In the genomic region with DNA sequence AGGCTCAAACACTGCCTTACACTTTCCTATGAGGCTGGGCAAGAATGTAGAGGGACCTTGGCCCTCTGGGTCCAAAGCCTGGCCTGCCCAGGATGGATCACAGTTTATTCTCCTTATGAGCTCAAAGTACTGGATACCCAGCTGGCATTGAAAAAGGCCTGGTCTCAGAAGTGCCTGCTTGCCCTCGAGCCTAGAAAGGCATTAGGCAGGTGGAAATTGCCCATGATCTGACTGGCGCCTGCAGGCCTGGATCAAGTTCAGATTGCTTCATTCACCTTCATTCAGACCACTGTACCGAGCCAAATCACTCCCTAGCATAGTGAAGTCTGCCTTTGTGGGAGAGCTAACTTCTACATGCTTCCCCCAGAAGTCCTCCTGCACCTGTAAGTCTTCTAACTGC, we compare ENCODE assay signal across 8 mouse cellular contexts. TPM values are rescaled to one million over a fixed set of nuclear protein-coding genes. Genes with fewer than 3 reads are reported as not detected.
DNase-seq lines count a peak whose midpoint lies in the region; ATAC-seq and TF ChIP-seq lines count a peak whose summit lies in the region.

No protein-coding gene starts in this region.

- DNase-seq in cerebellum, postnatal 14 days: peak; percentile 12 to 31
- DNase-seq in cerebellum, adult 11 months: no peak
- no peak for DNase-seq in forebrain, embryonic 14.5 days (ENCODE audit: low spot score)
- DNase-seq in kidney, postnatal 25 days: peak; percentile 60 to 87
- no peak for DNase-seq in urinary bladder, postnatal 10 days (ENCODE audit: low spot score)
- DNase-seq in left cerebral cortex, adult 18-20 months (ENCODE audit: low spot score in 2 of 2): no peak

- H3K9ac ChIP-seq in forebrain, embryonic 14.5 days (ENCODE audit: low read length): peak overlapping the region; percentile 97
- H3K9ac ChIP-seq in stomach, embryonic 16.5 days (ENCODE audit: low read length): no peak overlapping the region; the same call in 1 of the 2 replicates

- WGBS in forebrain, embryonic 14.5 days: 60% methylated on average over 3 of the region's 3 CpGs
- WGBS in stomach, embryonic 16.5 days: 66% methylated on average over 3 of the region's 3 CpGs

- no peak for ATAC-seq in forebrain, embryonic 14.5 days
- no peak for ATAC-seq in stomach, embryonic 16.5 days (ENCODE audit: insufficient read depth, low FRiP score)

- H3K4me1 ChIP-seq in forebrain, embryonic 14.5 days (ENCODE audit: control insufficient read depth, insufficient read depth, low read length): peaks cover 3% of the 10 kb centered on the region; the same call in 1 of the 2 replicates
- peaks cover 10% of the 10 kb centered on the region for H3K4me1 ChIP-seq in stomach, embryonic 16.5 days (ENCODE audit: control insufficient read depth, insufficient read depth, low read length)

- H3K4me2 ChIP-seq in forebrain, embryonic 14.5 days (ENCODE audit: low read length): peak overlapping the region; percentile 87
- H3K4me2 ChIP-seq in stomach, embryonic 16.5 days (ENCODE audit: low read depth, low read length): peak overlapping the region; percentile 77

- peak overlapping the region; percentile 70 for H3K4me3 ChIP-seq in C2C12 (ENCODE audit: insufficient read depth, poor library complexity, severe bottlenecking)
- no peak overlapping the region for H3K4me3 ChIP-seq in forebrain, embryonic 14.5 days (ENCODE audit: low read depth, low read length)
- H3K4me3 ChIP-seq in stomach, embryonic 16.5 days (replicated peaks; ENCODE audit: low read length): peak overlapping the region; percentile 5; the same call in 1 of the 2 replicates

- H3ac ChIP-seq in C2C12 (ENCODE audit: control insufficient read depth, insufficient read length, low read depth): peak overlapping the region; percentile 41

- H3K27ac ChIP-seq in forebrain, embryonic 14.5 days (ENCODE audit: low read depth, low read length): no peak overlapping the region
- H3K27ac ChIP-seq in stomach, embryonic 16.5 days (ENCODE audit: low read length): no peak overlapping the region

- H3K79me3 ChIP-seq in C2C12 (ENCODE audit: low read depth): peaks cover 55% of the 10 kb centered on the region

- no peaks in the 10 kb centered on the region for H3K9me3 ChIP-seq in forebrain, embryonic 14.5 days (replicated peaks; ENCODE audit: control insufficient read depth, low read length)
- no peaks in the 10 kb centered on the region for H3K9me3 ChIP-seq in stomach, embryonic 16.5 days (replicated peaks; ENCODE audit: control insufficient read depth, low read length)

- H3K27me3 ChIP-seq in C2C12 (ENCODE audit: control insufficient read depth, insufficient read depth, insufficient read length): no peaks in the 10 kb centered on the region
- no peaks in the 10 kb centered on the region for H3K27me3 ChIP-seq in forebrain, embryonic 14.5 days (replicated peaks; ENCODE audit: control insufficient read depth, insufficient read depth, low read length)
- H3K27me3 ChIP-seq in stomach, embryonic 16.5 days (ENCODE audit: control insufficient read depth, insufficient read depth, low read length): no peaks in the 10 kb centered on the region

- no peaks in the 10 kb centered on the region for H3K36me3 ChIP-seq in C2C12 (ENCODE audit: control insufficient read depth, insufficient read depth)
- no peaks in the 10 kb centered on the region for H3K36me3 ChIP-seq in forebrain, embryonic 14.5 days (ENCODE audit: control insufficient read depth, insufficient read depth, low read length)
- no peaks in the 10 kb centered on the region for H3K36me3 ChIP-seq in stomach, embryonic 16.5 days (ENCODE audit: control insufficient read depth, insufficient read depth, low read length)

- peaks cover 72% of the 10 kb centered on the region for H3K79me2 ChIP-seq in C2C12 (ENCODE audit: control insufficient read depth, insufficient read depth)

- TF ChIP-seq CTCF in C2C12 (IDR thresholded peaks at IDR 0.05; ENCODE audit: control insufficient read depth, insufficient read depth, insufficient read length): no peak

TF ChIP-seq in C2C12, 6 proteins besides CTCF, POLR2A, EP300 and RAD21:
- no peak for TF ChIP-seq CEBPB (IDR thresholded peaks at IDR 0.05; ENCODE audit: low read depth)
- TF ChIP-seq FOSL1 (IDR thresholded peaks at IDR 0.05; ENCODE audit: insufficient read depth, low read length, poor library complexity, severe bottlenecking): no peak
- no peak for TF ChIP-seq MYOG (IDR thresholded peaks at IDR 0.05; ENCODE audit: control insufficient read depth, extremely low read depth, insufficient read length)
- no peak for TF ChIP-seq MYOD1 (IDR thresholded peaks at IDR 0.05; ENCODE audit: control insufficient read depth, insufficient read length, low read depth)
- no peak for TF ChIP-seq MAX (IDR thresholded peaks at IDR 0.05)

RNA-seq across cellular contexts. Expression of a gene that starts 22.3 kb away (rescaled TPM):
- polyA plus RNA-seq in C2C12 (2012; fragmentation: generic; extraction: Trizol): 22.3 TPM
- polyA plus RNA-seq in forebrain, embryonic 14.5 days (2014; fragmentation: Nextera tagmentation; extraction: Ambion mirVana): 16.0 and 20.9 TPM in 2 replicates
- polyA plus RNA-seq in stomach, embryonic 16.5 days (2015; fragmentation: Nextera tagmentation; extraction: Ambion mirVana): 24.9 and 25.3 TPM in 2 replicates
- 10 to 100 TPM; 64.2 to 78.5 TPM for total RNA-seq in left cerebral cortex, adult 18-20 months (2021)

RNA-seq across cellular contexts. Expression of a gene that starts 24.4 kb away (rescaled TPM):
- polyA plus RNA-seq in C2C12 (2012; fragmentation: generic; extraction: Trizol): 150 TPM
- polyA plus RNA-seq in forebrain, embryonic 14.5 days (2014; fragmentation: Nextera tagmentation; extraction: Ambion mirVana): 202 and 235 TPM in 2 replicates
- 191 and 192 TPM in 2 replicates for polyA plus RNA-seq in stomach, embryonic 16.5 days (2015; fragmentation: Nextera tagmentation; extraction: Ambion mirVana)
- total RNA-seq in left cerebral cortex, adult 18-20 months (2021): 10 to 100 TPM; 65.5 to 65.9 TPM

RNA-seq across cellular contexts. Expression of a gene that starts 48.4 kb away (rescaled TPM):
- polyA plus RNA-seq in C2C12 (2012; fragmentation: generic; extraction: Trizol): 91.3 TPM
- 100 and 136 TPM in 2 replicates for polyA plus RNA-seq in forebrain, embryonic 14.5 days (2014; fragmentation: Nextera tagmentation; extraction: Ambion mirVana)
- 113 and 124 TPM in 2 replicates for polyA plus RNA-seq in stomach, embryonic 16.5 days (2015; fragmentation: Nextera tagmentation; extraction: Ambion mirVana)
- total RNA-seq in left cerebral cortex, adult 18-20 months (2021): 10 to 100 TPM; 69.0 to 70.5 TPM

Comparison
In these comparisons a context has a peak if more than half of its experiments do, and no peak if none do; other contexts are left out.
1. DNase-seq: peak in cerebellum, postnatal 14 days (2 of 2) and kidney, postnatal 25 days (2 of 2); none in cerebellum, adult 11 months (single experiment), forebrain, embryonic 14.5 days (single experiment), urinary bladder, postnatal 10 days (single experiment) and left cerebral cortex, adult 18-20 months (0 of 2).